Mouse (Mus musculus) cortical plate, adult 2 months (tissue): Measurements from ENCODE around the gene Nppb.

Experiments
- CTCF ChIP-seq: fragments of 200-500 bp; IDR thresholded peaks from 2 replicates; pipeline ENCODE4 v1.5.1; 2011; ENCODE audit warnings: mild to moderate bottlenecking, control low read depth, low read length; ENCODE audit not compliant: insufficient read depth; ENCODE audit errors: extremely low read depth
- POLR2A ChIP-seq: fragments of 200-500 bp; IDR thresholded peaks from 2 replicates; pipeline ENCODE4 v1.6.1; 2011; ENCODE audit warnings: mild to moderate bottlenecking, low read length, control low read depth; ENCODE audit not compliant: insufficient read depth; ENCODE audit errors: extremely low read depth

- TF ChIP-seq CTCF: no peak
- TF ChIP-seq POLR2A: no peak
Observed at GRCm38 (mm10) chr4:147938148-147939096, 47.2 kb upstream of the Nppb start.
